Mouse (Mus musculus) bone marrow macrophage, adult 2 months (primary cell): Measurements from ENCODE around the gene Rrp9. TPM values are rescaled to one million over a fixed set of nuclear protein-coding genes. Genes with fewer than 3 reads are reported as not detected.

Experiments used
- H3K27ac ChIP-seq: 2 replicates; pipeline ENCODE4 v1.5.1; 2012; ENCODE audit warnings: low read depth, low read length; ENCODE audit not compliant: insufficient read depth
- H3K4me1 ChIP-seq: 2 replicates; pipeline ENCODE4 v1.6.1; 2012; ENCODE audit warnings: low read length; ENCODE audit not compliant: control insufficient read depth, insufficient read depth
- H3K4me3 ChIP-seq: 2 replicates; pipeline ENCODE4 v1.5.1; 2012; ENCODE audit warnings: mild to moderate bottlenecking, low read length, moderate library complexity; ENCODE audit not compliant: insufficient read depth
- CTCF ChIP-seq: IDR thresholded peaks from 2 replicates; pipeline ENCODE4 v1.5.1; 2012; ENCODE audit warnings: low read depth, mild to moderate bottlenecking, low read length, moderate library complexity
- POLR2A ChIP-seq: IDR thresholded peaks from 2 replicates; pipeline ENCODE4 v1.6.1; 2012; ENCODE audit warnings: mild to moderate bottlenecking, low read depth, low read length, borderline replicate concordance
- polyA plus RNA-seq: library from polyadenylated mRNA; stranded (reverse); fragments of >200 nt; gene quantifications from 2 replicates; pipeline ENCODE4 v1.2.4, GENCODE M21; 2012; ENCODE audit not compliant: missing spikeins, insufficient read depth, insufficient read length

Gene Rrp9
- polyA plus RNA-seq, 1 experiment = 11.2 TPM

DNA sequence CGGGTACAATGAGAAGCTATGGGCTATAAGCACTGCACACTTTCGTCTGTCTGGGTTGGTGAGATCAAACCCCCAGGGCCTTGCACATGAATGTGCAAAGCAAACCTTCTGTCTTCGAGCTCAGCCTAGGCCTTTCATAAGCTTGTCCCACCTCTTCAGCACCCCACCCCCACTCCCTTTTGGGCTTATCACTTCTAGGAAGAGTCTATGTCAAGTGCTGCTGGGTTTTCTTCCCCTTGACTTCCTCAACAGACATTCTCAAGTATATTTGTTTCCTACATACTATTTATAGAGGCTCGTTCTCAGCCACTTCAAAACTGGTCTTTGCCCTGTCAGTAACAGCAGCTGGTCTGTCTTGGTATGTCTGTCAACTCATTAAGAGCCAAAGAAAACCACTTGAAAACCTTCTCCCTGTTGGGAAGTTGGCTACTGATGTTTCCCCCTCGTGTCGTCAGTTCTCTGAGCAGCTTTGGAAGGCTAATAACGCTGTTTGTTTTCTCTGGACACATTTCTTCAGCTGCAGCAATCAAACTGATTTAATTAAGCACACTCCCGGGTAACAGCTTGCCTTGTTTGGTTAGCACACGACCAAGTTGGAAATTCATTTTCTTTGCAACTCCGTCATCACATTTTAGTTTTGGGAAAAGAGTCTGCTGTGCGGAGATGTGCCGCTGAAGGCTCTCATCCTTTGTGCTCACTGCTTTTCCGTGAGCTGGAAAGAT is 37.1 kb downstream of the Rrp9 start:
- H3K4me3 ChIP-seq = no peak overlapping the region
- peaks cover 5% of the 10 kb centered on the region for H3K4me1 ChIP-seq
- TF ChIP-seq CTCF (no peak), POLR2A (no peak)
- no peak overlapping the region for H3K27ac ChIP-seq

DNA sequence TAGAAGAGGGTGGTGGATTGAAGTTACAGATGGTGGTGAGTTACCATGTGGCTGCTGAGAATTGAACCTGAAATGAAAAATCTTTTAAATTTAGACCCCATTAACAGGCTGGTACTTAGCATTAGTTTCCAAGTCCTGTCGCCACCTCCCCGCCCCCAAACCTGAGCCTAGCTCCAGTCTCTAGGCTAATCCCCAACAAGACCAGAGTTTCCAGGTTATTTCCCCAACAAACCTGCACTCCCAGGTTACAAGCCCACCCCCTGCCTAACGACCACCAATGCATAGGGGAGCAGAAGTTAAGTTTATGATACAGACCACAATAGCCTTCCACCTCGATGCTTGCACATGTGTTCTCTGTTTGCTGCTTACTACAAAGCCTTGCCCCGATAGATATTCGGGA is 37.8 kb downstream of the Rrp9 start:
- H3K27ac ChIP-seq = no peak overlapping the region
- H3K4me1 ChIP-seq = peaks cover 5% of the 10 kb centered on the region
- no peak overlapping the region for H3K4me3 ChIP-seq
- TF ChIP-seq CTCF (no peak), POLR2A (no peak)

DNA sequence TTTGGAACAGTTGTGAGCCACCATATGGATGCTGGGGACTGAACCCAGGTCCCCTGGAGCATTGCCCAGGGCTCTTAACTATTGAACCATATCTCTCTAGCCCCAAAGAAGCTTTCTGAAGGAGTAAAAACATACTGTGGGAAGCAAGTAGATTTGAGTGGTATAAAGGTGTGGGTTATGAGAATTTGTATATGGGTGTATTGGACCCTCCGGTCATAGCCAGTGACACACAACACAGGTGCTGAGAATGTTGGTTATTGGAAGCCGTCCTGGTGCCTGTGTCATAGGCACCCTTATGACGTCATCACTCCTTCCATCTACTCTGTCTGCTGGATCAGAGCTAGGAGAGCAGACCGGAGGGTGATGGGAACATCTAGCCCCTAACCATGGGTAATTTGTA is 38.5 kb downstream of the Rrp9 start, which contains the start of gene Iqcf5:
Gene Iqcf5 (plus strand): TSS at position 301 of the 400 bp plus-strand sequence.
- peaks cover 5% of the 10 kb centered on the region for H3K4me1 ChIP-seq
- H3K4me3 ChIP-seq = no peak within 1 kb of the TSS
- TF ChIP-seq POLR2A = no peak
- no peak for TF ChIP-seq CTCF
- H3K27ac ChIP-seq = no peak within 1 kb of the TSS

GRCm38 (mm10) chr9:106519433-106519832 is 43.7 kb downstream of the Rrp9 start:
- Histone ChIP-seq H3K4me3 (no peak overlapping the region), H3K27ac (no peak overlapping the region), H3K4me1 (no peaks in the 10 kb centered on the region)
- TF ChIP-seq CTCF (no peak), POLR2A (no peak)

DNA sequence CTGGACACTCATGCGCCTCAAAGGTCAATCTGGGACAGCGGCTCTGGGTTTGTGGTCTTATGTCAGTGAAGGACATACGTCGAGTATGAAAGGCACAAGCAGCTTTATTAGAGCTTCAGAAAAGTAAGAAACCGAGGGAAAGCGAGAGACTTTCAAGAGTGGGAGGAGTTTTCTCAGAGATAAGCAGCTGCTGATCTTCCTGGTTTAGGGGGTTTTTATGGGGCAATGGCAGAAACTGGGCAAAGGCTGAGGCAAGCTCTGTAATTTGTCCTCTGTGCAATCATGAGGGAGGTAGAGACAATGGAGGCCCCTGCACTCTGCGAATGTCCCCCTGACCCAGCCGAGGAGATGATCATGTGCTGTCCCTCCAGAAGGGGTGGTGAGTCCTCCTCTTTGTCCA is 44.1 kb downstream of the Rrp9 start:
- TF ChIP-seq POLR2A (no peak), CTCF (no peak)
- Histone ChIP-seq H3K4me3 (no peak overlapping the region), H3K27ac (no peak overlapping the region), H3K4me1 (no peaks in the 10 kb centered on the region)

DNA sequence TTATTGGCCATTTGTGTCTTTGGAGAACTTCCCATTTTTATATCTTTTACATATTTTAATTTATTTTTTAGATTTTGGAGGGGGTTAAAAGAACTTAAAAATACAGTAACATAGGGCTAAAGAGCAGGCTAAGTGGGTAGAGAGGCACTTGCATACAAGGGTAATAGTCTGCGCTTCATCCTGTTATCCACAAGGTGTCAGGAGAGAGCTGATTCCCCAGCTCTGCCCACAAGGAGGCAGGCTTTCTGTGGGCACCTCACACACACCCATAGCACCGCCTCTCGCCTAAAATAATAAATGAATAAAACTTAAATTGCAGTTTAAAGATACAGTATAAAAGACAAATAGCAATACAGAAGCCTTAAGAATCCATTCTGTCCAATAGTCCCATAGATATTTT is 56.1 kb downstream of the Rrp9 start:
- Histone ChIP-seq H3K4me1 (peaks cover 5% of the 10 kb centered on the region), H3K27ac (no peak overlapping the region), H3K4me3 (no peak overlapping the region)
- TF ChIP-seq CTCF = peak; percentile 98
- TF ChIP-seq POLR2A = no peak

- TF ChIP-seq POLR2A = no peak
- no peak for TF ChIP-seq CTCF
- H3K27ac ChIP-seq = no peak overlapping the region
- no peak overlapping the region for H3K4me3 ChIP-seq
- H3K4me1 ChIP-seq = peaks cover 5% of the 10 kb centered on the region
These were observed 58.5 kb downstream of the Rrp9 start for GRCm38 (mm10) chr9:106534296-106534695.

- H3K4me1 ChIP-seq = peaks cover 5% of the 10 kb centered on the region
- no peak overlapping the region for H3K4me3 ChIP-seq
- TF ChIP-seq POLR2A (no peak), CTCF (no peak)
- H3K27ac ChIP-seq = no peak overlapping the region
These were observed 59.2 kb downstream of the Rrp9 start for GRCm38 (mm10) chr9:106534975-106535374.

Other genes starting within 250 kb of the Rrp9 start
- gene Alas1, start 227.3 kb upstream of the Rrp9 start, polyA plus RNA-seq = 67.2 and 70.5 TPM in 2 replicates
- 8.3 and 13.7 TPM in 2 replicates for gene Poc1a, start 194.9 kb upstream of the Rrp9 start, polyA plus RNA-seq
- 122 and 129 TPM in 2 replicates for gene Dusp7, start 107.3 kb upstream of the Rrp9 start, polyA plus RNA-seq
- gene Rpl29, start 46.5 kb upstream of the Rrp9 start, polyA plus RNA-seq = 299 and 319 TPM in 2 replicates
- gene Acy1, start 37.6 kb upstream of the Rrp9 start, polyA plus RNA-seq = 1.3 and 1.6 TPM in 2 replicates
- gene Abhd14b, start 28.5 kb upstream of the Rrp9 start, polyA plus RNA-seq = 27.6 and 32.0 TPM in 2 replicates
- 5.4 and 8.3 TPM in 2 replicates for gene Abhd14a, start 28.3 kb upstream of the Rrp9 start, polyA plus RNA-seq
- gene Pcbp4, start 22.7 kb upstream of the Rrp9 start, polyA plus RNA-seq = 17.8 and 19.5 TPM in 2 replicates
- gene Gpr62, start 10.0 kb upstream of the Rrp9 start, polyA plus RNA-seq = not detected in 2 replicates
- gene Parp3, start 986 bp downstream of the Rrp9 start, polyA plus RNA-seq = 21.0 and 22.0 TPM in 2 replicates
- gene Iqcf1, start 24.0 kb downstream of the Rrp9 start, polyA plus RNA-seq = not detected in 2 replicates
- not detected in 2 replicates for gene Iqcf5, start 38.6 kb downstream of the Rrp9 start, polyA plus RNA-seq
- gene Iqcf3, start 85.7 kb downstream of the Rrp9 start, polyA plus RNA-seq = 0.64 and 0.71 TPM in 2 replicates
- not detected in 2 replicates for gene Iqcf4, start 95.0 kb downstream of the Rrp9 start, polyA plus RNA-seq
- gene Iqcf6, start 150.6 kb downstream of the Rrp9 start, polyA plus RNA-seq = not detected in 2 replicates
- not detected in 2 replicates for gene Grm2, start 180.1 kb downstream of the Rrp9 start, polyA plus RNA-seq
- 75.3 and 106 TPM in 2 replicates for gene Tex264, start 210.0 kb downstream of the Rrp9 start, polyA plus RNA-seq